Mouse (Mus musculus): ENCODE results near the gene Arhgap31.

DNA sequence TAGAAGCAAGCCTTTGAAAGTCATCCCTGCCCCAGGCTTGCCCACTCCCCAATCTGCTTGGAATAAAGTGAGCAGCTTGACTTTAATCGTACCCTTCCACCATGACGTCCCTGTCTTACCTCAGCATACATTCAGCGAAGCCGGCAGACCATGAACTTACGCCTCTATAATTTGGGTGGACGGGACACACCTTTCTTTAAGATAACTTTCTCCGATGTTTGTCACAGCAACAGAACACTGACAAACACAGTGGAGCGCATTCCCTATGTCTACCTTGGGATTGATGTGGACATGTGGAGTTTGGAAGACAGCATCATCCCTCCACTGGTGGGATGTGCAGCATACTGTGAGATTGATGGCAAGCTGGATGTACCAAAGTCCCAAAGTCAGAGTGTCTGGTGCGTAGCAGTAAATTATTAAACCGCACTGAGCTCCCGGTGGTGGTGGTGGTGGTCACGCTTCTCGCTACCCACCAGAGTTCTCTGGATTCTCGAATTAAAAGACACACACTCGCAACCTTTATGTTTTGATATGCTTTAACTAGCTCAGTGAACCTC, 15.6 kb upstream of the Arhgap31 start:
- no peak for TF ChIP-seq CTCF (IDR thresholded peaks at IDR 0.05; ENCODE audit: extremely low read depth, insufficient read depth, low read length)
- no peak for TF ChIP-seq POLR2A (IDR thresholded peaks at IDR 0.05; ENCODE audit: extremely low read depth, insufficient read depth, low read length)

Measured in cortical plate, adult 2 months (tissue).